Mouse (Mus musculus): Measurements from ENCODE around the gene Lyzl6. TPM values are rescaled to one million over a fixed set of nuclear protein-coding genes. Genes with fewer than 3 reads are reported as not detected.
A peak's percentile ranks its signal among the peaks of the same experiment; 100 is the strongest.
"Not testable (repeated sequence)": the region's sequence is repeated elsewhere in the genome, so short reads cannot be mapped to it uniquely, and the experiment has no call there.

Lyzl6 gene
- total RNA-seq (2021): not detected
- long read RNA-seq, experiment 1: 0 reads
- long read RNA-seq, experiment 2: 0 reads

DNA sequence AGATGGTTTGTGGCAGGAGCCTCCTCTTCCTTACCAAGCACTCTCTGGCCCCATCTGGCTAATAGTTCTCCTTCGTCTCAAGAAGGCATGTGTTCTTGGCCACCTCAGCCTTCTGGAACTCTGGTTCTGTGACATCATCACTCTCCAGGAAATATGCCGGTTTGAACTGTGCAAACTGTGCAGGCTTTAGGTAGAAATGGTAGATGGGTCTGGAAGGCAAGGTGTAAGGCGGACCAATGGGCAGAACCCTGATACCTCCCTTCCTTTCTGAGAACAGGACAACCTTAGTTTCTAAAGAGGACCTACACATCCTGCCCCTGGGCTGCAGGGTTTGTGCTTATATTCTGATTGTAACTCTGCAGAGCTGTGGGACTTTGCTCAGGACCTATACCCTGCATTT is at the start of gene Lyzl6:
Gene Lyzl6 (minus strand): TSS at position 101 of the 400 bp plus-strand sequence.
- no peak for DNase-seq (ENCODE audit: low spot score in 2 of 2)
- TF ChIP-seq CTCF (conservative IDR thresholded peaks at IDR 0.05): no peak
- Histone ChIP-seq H3K27ac (no peak within 1 kb of the TSS), H3K4me3 (no peak within 1 kb of the TSS)

- no peak overlapping the region for H3K27ac ChIP-seq
- TF ChIP-seq CTCF (conservative IDR thresholded peaks at IDR 0.05): no peak
- no peak for DNase-seq (ENCODE audit: low spot score in 2 of 2)
- no peak overlapping the region for H3K4me3 ChIP-seq
Measured at GRCm38 (mm10) chr11:103686706-103687105, 48.0 kb upstream of the Lyzl6 start.

DNA sequence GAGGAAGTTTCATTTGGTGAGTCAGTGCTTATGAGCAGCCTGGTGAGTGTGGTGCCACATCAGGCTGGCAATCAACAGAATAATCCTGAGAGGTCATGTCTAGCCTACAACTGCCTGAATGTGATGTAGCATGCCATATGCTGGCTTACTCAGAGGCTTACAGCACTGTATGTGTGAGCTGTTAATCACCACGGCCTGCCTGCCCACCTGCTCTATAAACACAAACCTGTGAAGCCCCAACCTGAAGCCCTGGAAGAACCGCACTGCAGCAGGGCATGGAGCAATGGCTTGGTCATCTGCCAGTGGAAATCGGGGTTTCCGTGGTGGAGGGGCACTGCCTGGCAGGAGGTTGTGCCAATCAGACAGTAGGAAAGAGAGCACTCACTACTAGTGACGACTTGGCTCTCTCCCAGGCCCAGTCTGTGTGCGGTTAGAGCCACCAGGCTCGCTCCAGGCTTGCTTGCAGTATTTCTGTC is 46.6 kb upstream of the Lyzl6 start:
- TF ChIP-seq CTCF (conservative IDR thresholded peaks at IDR 0.05): no peak
- Histone ChIP-seq H3K27ac (peak overlapping the region; percentile 36), H3K4me3 (no peak overlapping the region)
- peak; percentile 55 to 65 for DNase-seq (ENCODE audit: low spot score in 2 of 2)

- Histone ChIP-seq H3K4me3 (no peak overlapping the region), H3K27ac (no peak overlapping the region)
- no peak for TF ChIP-seq CTCF (conservative IDR thresholded peaks at IDR 0.05)
- no peak for DNase-seq (ENCODE audit: low spot score in 2 of 2)
Measured at GRCm38 (mm10) chr11:103683667-103684334, 45.1 kb upstream of the Lyzl6 start.

GRCm38 (mm10) chr11:103677042-103677441 is 38.4 kb upstream of the Lyzl6 start:
- H3K27ac ChIP-seq, H3K4me3 ChIP-seq: not testable (repeated sequence)
- TF ChIP-seq CTCF (conservative IDR thresholded peaks at IDR 0.05): peak; percentile 77
- peak in 1 of 2 experiments; percentile 58 for DNase-seq (ENCODE audit: low spot score in 2 of 2)

GRCm38 (mm10) chr11:103675556-103675955 is 36.9 kb upstream of the Lyzl6 start:
- H3K4me3 ChIP-seq: no peak overlapping the region
- peak; percentile 95 for TF ChIP-seq CTCF (conservative IDR thresholded peaks at IDR 0.05)
- H3K27ac ChIP-seq: no peak overlapping the region
- DNase-seq (ENCODE audit: low spot score in 2 of 2): peak; percentile 75 to 76

DNA sequence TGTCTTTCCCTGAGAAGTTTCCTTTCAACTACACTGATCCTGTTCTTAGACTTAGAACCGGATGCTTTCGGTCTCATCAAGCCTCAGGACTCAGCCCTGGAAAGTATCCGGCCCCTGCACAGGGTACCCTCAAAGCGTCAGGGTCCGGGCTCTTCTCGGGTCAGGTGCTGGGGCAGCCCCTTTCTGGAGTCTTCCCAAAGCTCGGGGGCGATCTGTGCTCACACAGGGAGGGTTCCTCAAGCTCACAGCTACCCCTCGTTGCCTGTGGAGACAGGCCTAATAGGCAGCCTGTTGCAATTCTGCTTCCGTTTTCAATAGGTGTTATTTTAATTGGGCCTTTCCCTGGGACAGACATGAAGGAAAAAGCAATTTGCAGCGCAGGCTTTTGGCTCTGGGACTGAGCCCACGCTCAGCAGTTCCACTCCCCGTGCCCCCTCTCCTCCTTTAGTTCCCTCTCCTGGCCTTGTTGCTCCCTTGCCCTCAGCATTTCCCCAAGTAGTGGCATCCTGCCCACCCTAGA is 28.3 kb upstream of the Lyzl6 start:
- H3K4me3 ChIP-seq: no peak overlapping the region; the same call in 1 of the 2 replicates
- H3K27ac ChIP-seq: peak overlapping the region; percentile 87
- no peak for DNase-seq (ENCODE audit: low spot score in 2 of 2)
- no peak; the same call in 1 of the 2 replicates for TF ChIP-seq CTCF (conservative IDR thresholded peaks at IDR 0.05)

- no peak for TF ChIP-seq CTCF (conservative IDR thresholded peaks at IDR 0.05)
- DNase-seq (ENCODE audit: low spot score in 2 of 2): peak; percentile 71 to 88
- Histone ChIP-seq H3K27ac (peak overlapping the region; percentile 87), H3K4me3 (no peak overlapping the region; the same call in 1 of the 2 replicates)
Measured at GRCm38 (mm10) chr11:103666181-103666906, 27.7 kb upstream of the Lyzl6 start.

GRCm38 (mm10) chr11:103665695-103666094 is 27.0 kb upstream of the Lyzl6 start:
- TF ChIP-seq CTCF (conservative IDR thresholded peaks at IDR 0.05): no peak
- DNase-seq (ENCODE audit: low spot score in 2 of 2): no peak
- Histone ChIP-seq H3K27ac (peak overlapping the region; percentile 87), H3K4me3 (no peak overlapping the region)

DNA sequence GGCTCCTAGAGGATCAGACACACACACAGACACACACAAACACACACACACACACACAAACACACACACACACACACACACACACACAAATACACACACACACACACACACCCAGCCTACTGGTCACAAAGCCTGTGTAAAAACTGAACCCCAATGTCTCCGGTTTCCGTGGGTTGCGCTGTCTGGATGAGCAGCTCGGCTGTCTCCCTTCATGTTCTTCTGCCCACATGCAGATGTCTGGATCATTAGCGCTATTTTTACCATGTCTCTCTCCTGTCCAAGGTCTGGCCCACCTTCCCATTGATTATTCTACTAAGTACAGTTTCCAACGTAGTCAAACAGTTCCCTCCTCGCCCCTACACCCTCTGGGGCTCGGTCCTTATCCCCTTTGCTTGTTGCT is 24.4 kb upstream of the Lyzl6 start:
- Histone ChIP-seq H3K4me3 (no peak overlapping the region), H3K27ac (peak overlapping the region; percentile 70; the same call in 1 of the 2 replicates)
- no peak for TF ChIP-seq CTCF (conservative IDR thresholded peaks at IDR 0.05)
- DNase-seq (ENCODE audit: low spot score in 2 of 2): peak in 1 of 2 experiments; percentile 57

- peak; percentile 62 to 84 for DNase-seq (ENCODE audit: low spot score in 2 of 2)
- no peak overlapping the region for H3K4me3 ChIP-seq
- peak overlapping the region; percentile 77 for H3K27ac ChIP-seq
- no peak for TF ChIP-seq CTCF (conservative IDR thresholded peaks at IDR 0.05)
Measured at GRCm38 (mm10) chr11:103662546-103662945, 23.9 kb upstream of the Lyzl6 start.

DNA sequence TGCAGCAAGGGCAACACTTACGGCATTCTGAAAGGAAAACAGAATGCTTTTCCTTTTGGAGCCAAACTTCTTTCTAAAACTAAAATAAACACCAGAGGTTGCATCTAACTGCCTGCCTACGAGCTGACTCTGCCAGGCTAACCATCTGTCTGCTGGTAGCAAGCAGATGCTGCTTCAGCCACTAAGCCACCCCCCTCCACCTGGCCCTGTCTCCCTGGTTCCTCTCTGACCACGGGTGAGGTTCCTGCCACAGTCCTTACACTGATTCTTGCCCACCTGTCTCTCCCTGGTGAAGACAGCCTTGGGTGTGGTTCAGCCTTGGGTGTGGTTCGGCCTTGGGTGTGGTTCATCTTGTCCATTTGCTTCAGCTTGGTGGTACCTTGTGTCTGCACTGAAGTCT is 23.2 kb upstream of the Lyzl6 start:
- TF ChIP-seq CTCF (conservative IDR thresholded peaks at IDR 0.05): no peak
- Histone ChIP-seq H3K4me3 (no peak overlapping the region), H3K27ac (peak overlapping the region; percentile 77)
- DNase-seq (ENCODE audit: low spot score in 2 of 2): peak in 1 of 2 experiments; percentile 55

DNA sequence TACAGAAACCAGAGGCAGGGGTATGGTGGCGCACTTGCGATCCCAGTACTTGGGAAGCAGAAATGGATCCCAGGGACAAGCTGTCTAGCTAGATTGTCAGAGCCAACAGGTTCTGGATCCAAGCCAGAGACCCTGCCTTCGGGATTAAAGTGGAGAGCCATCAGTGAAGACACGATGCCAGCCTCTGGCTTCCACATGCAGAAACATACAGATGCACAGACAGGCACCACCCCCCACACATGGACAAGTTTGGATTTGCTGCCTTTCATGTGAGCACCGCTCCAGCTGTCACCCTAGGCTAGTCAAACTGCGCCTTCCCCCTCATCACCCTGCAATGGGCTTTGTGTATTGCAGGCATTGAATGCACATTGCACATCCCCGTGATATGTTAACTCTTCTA is 19.5 kb upstream of the Lyzl6 start:
- DNase-seq (ENCODE audit: low spot score in 2 of 2): no peak

More for the DNA sequence above, 19.5 kb upstream of the Lyzl6 start:
- Histone ChIP-seq H3K27ac (no peak overlapping the region), H3K4me3 (no peak overlapping the region)
- TF ChIP-seq CTCF (conservative IDR thresholded peaks at IDR 0.05): no peak

Measured in layer of hippocampus, adult 2 months (tissue).